Mouse (Mus musculus) embryonic fibroblast, embryonic 13.5 days (primary cell): Measurements from ENCODE around the gene Fastkd2.

Source experiments
- CTCF ChIP-seq: IDR thresholded peaks from 2 replicates; pipeline ENCODE4 v1.5.1; 2011; ENCODE audit warnings: mild to moderate bottlenecking, control low read depth, low read length, moderate library complexity, borderline replicate concordance; ENCODE audit not compliant: insufficient read depth
- POLR2A ChIP-seq: IDR thresholded peaks from 2 replicates; pipeline ENCODE4 v1.6.1; 2011; ENCODE audit warnings: low read depth, mild to moderate bottlenecking, control low read depth, low read length, moderate library complexity

- no peak for TF ChIP-seq CTCF
- TF ChIP-seq POLR2A = no peak
Measured at GRCm38 (mm10) chr1:63720161-63720560, 10.3 kb upstream of the Fastkd2 start.
